In the genomic region with DNA sequence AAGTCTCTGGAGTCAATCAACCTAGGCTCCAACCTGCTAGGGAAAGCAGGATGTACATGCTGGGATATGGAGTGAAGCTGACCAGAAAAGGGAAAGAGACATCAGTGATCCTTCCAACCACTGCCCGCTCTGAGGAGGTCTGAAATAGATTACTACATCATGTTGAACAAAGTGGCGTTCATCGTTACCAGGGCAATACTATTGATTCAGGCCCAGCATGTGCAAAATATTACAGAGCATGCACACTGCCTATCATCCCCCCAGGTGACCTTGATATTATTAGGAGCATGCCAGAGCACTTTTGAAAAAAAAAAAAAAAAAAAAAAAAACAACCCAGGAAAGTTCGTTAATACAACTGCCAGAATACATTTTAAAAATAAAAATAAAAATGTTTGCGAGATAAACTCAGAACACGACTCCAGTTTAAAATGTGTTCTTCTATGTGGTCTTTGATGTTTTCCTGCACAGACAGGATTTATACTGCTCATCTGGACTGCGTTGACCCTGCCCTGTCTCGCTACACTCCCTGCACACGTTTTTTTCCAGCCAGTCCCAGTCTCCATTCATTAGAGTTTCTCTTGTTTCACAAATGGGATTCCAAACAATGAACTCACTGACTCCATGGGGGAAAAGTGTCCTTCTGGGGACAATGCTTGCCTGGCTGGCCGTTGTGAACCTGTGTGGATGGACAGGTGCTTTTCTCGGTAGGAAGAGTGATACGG, we compare ENCODE assay signal across 20 mouse cellular contexts.
DNase-seq lines count a peak whose midpoint lies in the region; ATAC-seq and TF ChIP-seq lines count a peak whose summit lies in the region.
"Had no signal": no experiment of that assay in that cellular context is flagged by ENCODE, and none has a peak within 500 bp of the region (broad histone marks: within the 10 kb centered on the region; RNA-seq: fewer than 3 reads in every experiment).

No protein-coding gene starts in this region.

- H3K9me3 ChIP-seq in kidney, embryonic 16.5 days (ENCODE audit: low read length), result no peaks in the 10 kb centered on the region
- no peaks in the 10 kb centered on the region for H3K9me3 ChIP-seq in midbrain, embryonic 14.5 days (ENCODE audit: control insufficient read depth, low read length)
- H3K9me3 ChIP-seq: embryonic facial prominence, embryonic 13.5 days; heart, embryonic 13.5 days; limb, embryonic 15.5 days; liver, embryonic 15.5 days; neural tube, embryonic 12.5 days had no signal

- no peak for TF ChIP-seq CTCF in kidney, adult 2 months (conservative IDR thresholded peaks at IDR 0.05; ENCODE audit: insufficient read depth, insufficient read length, low read depth, low read length)

- no peak overlapping the region for H3K4me3 ChIP-seq in kidney, embryonic 16.5 days (ENCODE audit: low read length)
- no peak overlapping the region for H3K4me3 ChIP-seq in kidney, adult 2 months (ENCODE audit: insufficient read depth, low read depth, low read length)
- no peak overlapping the region for H3K4me3 ChIP-seq in midbrain, embryonic 14.5 days (replicated peaks; ENCODE audit: low read depth, low read length)
- H3K4me3 ChIP-seq: embryonic facial prominence, embryonic 13.5 days; heart, embryonic 13.5 days; limb, embryonic 15.5 days; liver, embryonic 15.5 days; neural tube, embryonic 12.5 days had no signal

- H3K9ac ChIP-seq in kidney, embryonic 16.5 days (replicated peaks; ENCODE audit: low read length), result no peak overlapping the region
- H3K9ac ChIP-seq in midbrain, embryonic 14.5 days (replicated peaks; ENCODE audit: low read length), result no peak overlapping the region
- H3K9ac ChIP-seq: embryonic facial prominence, embryonic 13.5 days; heart, embryonic 13.5 days; limb, embryonic 15.5 days; liver, embryonic 15.5 days; neural tube, embryonic 12.5 days had no signal

- peaks cover 39% of the 10 kb centered on the region for H3K4me1 ChIP-seq in kidney, embryonic 16.5 days (ENCODE audit: insufficient read depth, low read length)
- H3K4me1 ChIP-seq in kidney, adult 2 months (ENCODE audit: control insufficient read depth, insufficient read depth, low read length), result no peaks in the 10 kb centered on the region
- peaks cover 14% of the 10 kb centered on the region; the same call in 1 of the 2 replicates for H3K4me1 ChIP-seq in midbrain, embryonic 14.5 days (ENCODE audit: control insufficient read depth, insufficient read depth, low read length)
- H3K4me1 ChIP-seq: liver, embryonic 15.5 days; neural tube, embryonic 12.5 days had no signal

- no peak for ATAC-seq in kidney, embryonic 16.5 days (ENCODE audit: low FRiP score, low TSS enrichment)
- ATAC-seq in midbrain, embryonic 14.5 days (ENCODE audit: low FRiP score, low TSS enrichment), result no peak
- ATAC-seq: hindbrain, postnatal 0 days; lung, postnatal 0 days had no signal

- TF ChIP-seq POLR2A in kidney, adult 2 months (IDR thresholded peaks at IDR 0.05; ENCODE audit: low read depth, low read length), result no peak

- H3K36me3 ChIP-seq in kidney, embryonic 16.5 days (ENCODE audit: insufficient read depth, low read length), result no peaks in the 10 kb centered on the region
- H3K36me3 ChIP-seq in kidney, adult 2 months (ENCODE audit: control insufficient read depth, insufficient read depth, low read length), result no peaks in the 10 kb centered on the region
- no peaks in the 10 kb centered on the region for H3K36me3 ChIP-seq in midbrain, embryonic 14.5 days (ENCODE audit: control insufficient read depth, insufficient read depth, low read length)
- H3K36me3 ChIP-seq: embryonic facial prominence, embryonic 13.5 days; heart, embryonic 13.5 days; limb, embryonic 15.5 days; liver, embryonic 15.5 days; neural tube, embryonic 12.5 days had no signal

- H3K4me2 ChIP-seq in kidney, embryonic 16.5 days (replicated peaks; ENCODE audit: low read depth, low read length), result peak overlapping the region; percentile 10; the same call in 1 of the 2 replicates
- no peak overlapping the region for H3K4me2 ChIP-seq in midbrain, embryonic 14.5 days (ENCODE audit: low read length)
- H3K4me2 ChIP-seq: embryonic facial prominence, embryonic 13.5 days; heart, embryonic 13.5 days; limb, embryonic 15.5 days; liver, embryonic 15.5 days; neural tube, embryonic 12.5 days had no signal

- 37% methylated on average over 12 of the region's 12 CpGs for WGBS in kidney, embryonic 16.5 days
- WGBS in kidney, adult 2 months, result 44% methylated on average over 12 of the region's 12 CpGs
- 46% methylated on average over 12 of the region's 12 CpGs for WGBS in midbrain, embryonic 14.5 days

- no peak for DNase-seq in kidney, adult 2 months
- DNase-seq in ZHBTc4 (ENCODE audit: low read depth, low spot score), result peak; percentile 14
- peak; percentile 56 for DNase-seq in embryo, embryonic 11 days
- peak; percentile 37 for DNase-seq in midbrain, embryonic 14.5 days
- no peak for DNase-seq in thymus, postnatal 25 days
- no peak for DNase-seq in adrenal gland, postnatal 10 days
- DNase-seq: cerebellum, adult 11 months; cerebellum, postnatal 25 days; heart, postnatal 36 days; kidney, adult 11 months; layer of hippocampus, postnatal 36 days; thymus, postnatal 14 days had no signal

- no peaks in the 10 kb centered on the region for H3K27me3 ChIP-seq in kidney, embryonic 16.5 days (ENCODE audit: insufficient read depth, low read length)
- H3K27me3 ChIP-seq in kidney, adult 2 months (replicated peaks; ENCODE audit: control insufficient read depth, insufficient read depth, low read length), result no peaks in the 10 kb centered on the region
- no peaks in the 10 kb centered on the region for H3K27me3 ChIP-seq in midbrain, embryonic 14.5 days (ENCODE audit: control insufficient read depth, insufficient read depth, low read length)
- H3K27me3 ChIP-seq: embryonic facial prominence, embryonic 13.5 days; heart, embryonic 13.5 days; limb, embryonic 15.5 days; liver, embryonic 15.5 days; neural tube, embryonic 12.5 days had no signal

- no peak overlapping the region for H3K27ac ChIP-seq in kidney, embryonic 16.5 days (ENCODE audit: low read length)
- no peak overlapping the region for H3K27ac ChIP-seq in kidney, adult 2 months (ENCODE audit: insufficient read depth, low read depth, low read length)
- 0 out of 2 replicates have a peak overlapping the region, but pooled peaks have one; percentile 14 for H3K27ac ChIP-seq in midbrain, embryonic 14.5 days (replicated peaks; ENCODE audit: low read depth, low read length)
- H3K27ac ChIP-seq: heart, embryonic 13.5 days; hindbrain, postnatal 0 days; limb, embryonic 15.5 days; liver, embryonic 15.5 days; neural tube, embryonic 12.5 days had no signal

Comparison
In these comparisons a context has a peak if more than half of its experiments do, and no peak if none do; other contexts are left out.
1. DNase-seq: peak in ZHBTc4 (single experiment), embryo, embryonic 11 days (single experiment) and midbrain, embryonic 14.5 days (single experiment); none in kidney, adult 2 months (single experiment), thymus, postnatal 25 days (single experiment) and adrenal gland, postnatal 10 days (single experiment).